Mouse (Mus musculus): ENCODE measurements around the gene Rnf216. TPM values are rescaled to one million over a fixed set of nuclear protein-coding genes. Genes with fewer than 3 reads are reported as not detected.

The Rnf216 gene
- polyA plus RNA-seq, 1 experiment from 2014 or later: 37.7 TPM

- Histone ChIP-seq H3K36me3 (ENCODE audit: control insufficient read depth, insufficient read depth, low read length) (peaks cover 5% of the 10 kb centered on the region; the same call in 1 of the 2 replicates), H3K4me3 (ENCODE audit: low read depth, low read length) (no peak overlapping the region), H3K4me1 (ENCODE audit: control insufficient read depth, insufficient read depth, low read length) (no peaks in the 10 kb centered on the region), H3K27me3 (ENCODE audit: control insufficient read depth, insufficient read depth, low read length) (no peaks in the 10 kb centered on the region), H3K9me3 (ENCODE audit: control insufficient read depth, low read length) (no peaks in the 10 kb centered on the region), H3K27ac (replicated peaks; ENCODE audit: low read depth, low read length) (no peak overlapping the region), H3K9ac (ENCODE audit: low read length) (no peak overlapping the region), H3K4me2 (ENCODE audit: low read depth, severe bottlenecking) (no peak overlapping the region)
- ATAC-seq (ENCODE audit: insufficient number of reproducible peaks, low FRiP score, low TSS enrichment, low read depth): no peak
- 90% methylated on average over 3 of the region's 3 CpGs for WGBS
- DNase-seq (ENCODE audit: low spot score): no peak
These were observed 50.5 kb downstream of the Rnf216 start for GRCm38 (mm10) chr5:143062251-143062650.

- Histone ChIP-seq H3K4me1 (ENCODE audit: control insufficient read depth, insufficient read depth, low read length) (no peaks in the 10 kb centered on the region), H3K9me3 (ENCODE audit: control insufficient read depth, low read length) (no peaks in the 10 kb centered on the region), H3K4me3 (ENCODE audit: low read depth, low read length) (no peak overlapping the region), H3K27ac (replicated peaks; ENCODE audit: low read depth, low read length) (no peak overlapping the region), H3K27me3 (ENCODE audit: control insufficient read depth, insufficient read depth, low read length) (no peaks in the 10 kb centered on the region), H3K4me2 (ENCODE audit: low read depth, severe bottlenecking) (no peak overlapping the region), H3K36me3 (ENCODE audit: control insufficient read depth, insufficient read depth, low read length) (peaks cover 5% of the 10 kb centered on the region), H3K9ac (ENCODE audit: low read length) (no peak overlapping the region)
- WGBS: 78% methylated on average over 3 of the region's 3 CpGs
- ATAC-seq (ENCODE audit: insufficient number of reproducible peaks, low FRiP score, low TSS enrichment, low read depth) (no peak), DNase-seq (ENCODE audit: low spot score) (no peak)
These were observed 51.3 kb downstream of the Rnf216 start for GRCm38 (mm10) chr5:143061511-143061910.

- H3K9me3 ChIP-seq (ENCODE audit: control insufficient read depth, low read length): no peaks in the 10 kb centered on the region
- no peak overlapping the region for H3K4me2 ChIP-seq (ENCODE audit: low read depth, severe bottlenecking)
- DNase-seq (ENCODE audit: low spot score) (no peak), ATAC-seq (ENCODE audit: insufficient number of reproducible peaks, low FRiP score, low TSS enrichment, low read depth) (no peak)
- no peak overlapping the region for H3K9ac ChIP-seq (ENCODE audit: low read length)
- 29% methylated on average over 2 of the region's 2 CpGs for WGBS
- H3K27me3 ChIP-seq (ENCODE audit: control insufficient read depth, insufficient read depth, low read length): no peaks in the 10 kb centered on the region
- no peak overlapping the region for H3K27ac ChIP-seq (replicated peaks; ENCODE audit: low read depth, low read length)
- peaks cover 5% of the 10 kb centered on the region for H3K36me3 ChIP-seq (ENCODE audit: control insufficient read depth, insufficient read depth, low read length)
- no peak overlapping the region for H3K4me3 ChIP-seq (ENCODE audit: low read depth, low read length)
- no peaks in the 10 kb centered on the region for H3K4me1 ChIP-seq (ENCODE audit: control insufficient read depth, insufficient read depth, low read length)
These were observed 51.9 kb downstream of the Rnf216 start for GRCm38 (mm10) chr5:143060774-143061385.

GRCm38 (mm10) chr5:143059958-143060357, 52.8 kb downstream of the Rnf216 start:
- WGBS: 93% methylated on average over 1 of the region's 1 CpGs
- no peaks in the 10 kb centered on the region for H3K9me3 ChIP-seq (ENCODE audit: control insufficient read depth, low read length)
- no peak overlapping the region for H3K4me3 ChIP-seq (ENCODE audit: low read depth, low read length)
- no peaks in the 10 kb centered on the region for H3K4me1 ChIP-seq (ENCODE audit: control insufficient read depth, insufficient read depth, low read length)
- DNase-seq (ENCODE audit: low spot score): no peak
- peaks cover 5% of the 10 kb centered on the region for H3K36me3 ChIP-seq (ENCODE audit: control insufficient read depth, insufficient read depth, low read length)
- ATAC-seq (ENCODE audit: insufficient number of reproducible peaks, low FRiP score, low TSS enrichment, low read depth): no peak
- no peak overlapping the region for H3K27ac ChIP-seq (replicated peaks; ENCODE audit: low read depth, low read length)
- H3K27me3 ChIP-seq (ENCODE audit: control insufficient read depth, insufficient read depth, low read length): no peaks in the 10 kb centered on the region
- no peak overlapping the region for H3K4me2 ChIP-seq (ENCODE audit: low read depth, severe bottlenecking)
- no peak overlapping the region for H3K9ac ChIP-seq (ENCODE audit: low read length)

GRCm38 (mm10) chr5:143059182-143059581, 53.6 kb downstream of the Rnf216 start:
- H3K9me3 ChIP-seq (ENCODE audit: control insufficient read depth, low read length): no peaks in the 10 kb centered on the region
- no peak overlapping the region for H3K27ac ChIP-seq (replicated peaks; ENCODE audit: low read depth, low read length)
- no peaks in the 10 kb centered on the region for H3K27me3 ChIP-seq (ENCODE audit: control insufficient read depth, insufficient read depth, low read length)
- no peak for ATAC-seq (ENCODE audit: insufficient number of reproducible peaks, low FRiP score, low TSS enrichment, low read depth)
- H3K4me3 ChIP-seq (ENCODE audit: low read depth, low read length): no peak overlapping the region
- H3K36me3 ChIP-seq (ENCODE audit: control insufficient read depth, insufficient read depth, low read length): peaks cover 3% of the 10 kb centered on the region
- DNase-seq (ENCODE audit: low spot score): no peak
- no peak overlapping the region for H3K9ac ChIP-seq (ENCODE audit: low read length)
- no peaks in the 10 kb centered on the region for H3K4me1 ChIP-seq (ENCODE audit: control insufficient read depth, insufficient read depth, low read length)
- H3K4me2 ChIP-seq (ENCODE audit: low read depth, severe bottlenecking): no peak overlapping the region

GRCm38 (mm10) chr5:143058675-143059074, 54.1 kb downstream of the Rnf216 start:
- H3K4me3 ChIP-seq (ENCODE audit: low read depth, low read length): no peak overlapping the region
- H3K27ac ChIP-seq (replicated peaks; ENCODE audit: low read depth, low read length): no peak overlapping the region
- DNase-seq (ENCODE audit: low spot score) (no peak), ATAC-seq (ENCODE audit: insufficient number of reproducible peaks, low FRiP score, low TSS enrichment, low read depth) (no peak)
- no peaks in the 10 kb centered on the region for H3K27me3 ChIP-seq (ENCODE audit: control insufficient read depth, insufficient read depth, low read length)
- no peak overlapping the region for H3K9ac ChIP-seq (ENCODE audit: low read length)
- H3K9me3 ChIP-seq (ENCODE audit: control insufficient read depth, low read length): no peaks in the 10 kb centered on the region
- no peak overlapping the region for H3K4me2 ChIP-seq (ENCODE audit: low read depth, severe bottlenecking)
- H3K4me1 ChIP-seq (ENCODE audit: control insufficient read depth, insufficient read depth, low read length): no peaks in the 10 kb centered on the region
- H3K36me3 ChIP-seq (ENCODE audit: control insufficient read depth, insufficient read depth, low read length): peaks cover 3% of the 10 kb centered on the region

- no peak overlapping the region for H3K4me3 ChIP-seq (ENCODE audit: low read depth, low read length)
- WGBS: 47% methylated on average over 2 of the region's 2 CpGs
- no peaks in the 10 kb centered on the region for H3K27me3 ChIP-seq (ENCODE audit: control insufficient read depth, insufficient read depth, low read length)
- no peak overlapping the region for H3K27ac ChIP-seq (replicated peaks; ENCODE audit: low read depth, low read length)
- peaks cover 7% of the 10 kb centered on the region for H3K36me3 ChIP-seq (ENCODE audit: control insufficient read depth, insufficient read depth, low read length)
- H3K4me2 ChIP-seq (ENCODE audit: low read depth, severe bottlenecking): no peak overlapping the region
- H3K9ac ChIP-seq (ENCODE audit: low read length): no peak overlapping the region
- no peaks in the 10 kb centered on the region for H3K9me3 ChIP-seq (ENCODE audit: control insufficient read depth, low read length)
- no peaks in the 10 kb centered on the region for H3K4me1 ChIP-seq (ENCODE audit: control insufficient read depth, insufficient read depth, low read length)
- ATAC-seq (ENCODE audit: insufficient number of reproducible peaks, low FRiP score, low TSS enrichment, low read depth): no peak
- DNase-seq (ENCODE audit: low spot score): no peak
These were observed 54.6 kb downstream of the Rnf216 start for GRCm38 (mm10) chr5:143058208-143058607.

DNA sequence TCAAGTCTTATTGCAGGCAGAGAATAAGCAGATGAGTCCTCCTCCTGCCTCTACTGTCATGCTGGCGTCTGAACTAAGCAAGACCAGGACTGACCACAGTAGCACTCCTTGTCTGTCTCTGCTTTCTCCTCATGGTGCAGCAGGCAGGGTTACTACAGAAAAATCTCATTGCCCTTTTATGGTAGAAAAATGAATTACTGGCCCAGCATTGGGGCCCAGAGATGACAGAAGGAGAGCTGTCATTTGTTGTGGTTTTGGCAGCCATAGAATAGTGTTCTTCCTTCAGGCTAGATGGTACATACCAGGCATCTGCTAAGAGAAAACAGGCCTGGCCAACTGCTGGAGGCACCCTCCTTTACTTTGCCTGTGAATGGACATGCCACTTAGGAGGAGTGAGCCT, 55.0 kb downstream of the Rnf216 start:
- 92% methylated on average over 1 of the region's 1 CpGs for WGBS
- Histone ChIP-seq H3K9ac (ENCODE audit: low read length) (no peak overlapping the region), H3K4me3 (ENCODE audit: low read depth, low read length) (no peak overlapping the region), H3K36me3 (ENCODE audit: control insufficient read depth, insufficient read depth, low read length) (peaks cover 7% of the 10 kb centered on the region), H3K27ac (replicated peaks; ENCODE audit: low read depth, low read length) (no peak overlapping the region), H3K4me2 (ENCODE audit: low read depth, severe bottlenecking) (no peak overlapping the region), H3K9me3 (ENCODE audit: control insufficient read depth, low read length) (no peaks in the 10 kb centered on the region), H3K27me3 (ENCODE audit: control insufficient read depth, insufficient read depth, low read length) (no peaks in the 10 kb centered on the region), H3K4me1 (ENCODE audit: control insufficient read depth, insufficient read depth, low read length) (no peaks in the 10 kb centered on the region)
- DNase-seq (ENCODE audit: low spot score): no peak
- no peak for ATAC-seq (ENCODE audit: insufficient number of reproducible peaks, low FRiP score, low TSS enrichment, low read depth)

GRCm38 (mm10) chr5:143056191-143056880, 56.5 kb downstream of the Rnf216 start:
- 91% methylated on average over 4 of the region's 4 CpGs for WGBS
- Histone ChIP-seq H3K9me3 (ENCODE audit: control insufficient read depth, low read length) (no peaks in the 10 kb centered on the region), H3K36me3 (ENCODE audit: control insufficient read depth, insufficient read depth, low read length) (peaks cover 7% of the 10 kb centered on the region), H3K4me3 (ENCODE audit: low read depth, low read length) (no peak overlapping the region), H3K4me1 (ENCODE audit: control insufficient read depth, insufficient read depth, low read length) (no peaks in the 10 kb centered on the region), H3K4me2 (ENCODE audit: low read depth, severe bottlenecking) (no peak overlapping the region), H3K27me3 (ENCODE audit: control insufficient read depth, insufficient read depth, low read length) (no peaks in the 10 kb centered on the region), H3K27ac (replicated peaks; ENCODE audit: low read depth, low read length) (no peak overlapping the region), H3K9ac (ENCODE audit: low read length) (no peak overlapping the region)
- DNase-seq (ENCODE audit: low spot score) (no peak), ATAC-seq (ENCODE audit: insufficient number of reproducible peaks, low FRiP score, low TSS enrichment, low read depth) (no peak)

All from limb, embryonic 11.5 days (tissue).